Mouse (Mus musculus) midbrain, embryonic 14.5 days (tissue): ENCODE measurements around the gene Sema5a. TPM values are rescaled to one million over a fixed set of nuclear protein-coding genes. Genes with fewer than 3 reads are reported as not detected.

Source experiments
- ATAC-seq: fragments of 200-750 bp; cut with Nextera tagmentation; 2 replicates; pipeline ENCODE4 v1.8.0; 2017; ENCODE audit warnings: moderate number of reproducible peaks, moderate library complexity; ENCODE audit not compliant: low FRiP score, low TSS enrichment
- DNase-seq: peaks from one replicate; pipeline ENCODE4 v3.0.0-alpha.2; 2015
- H3K27ac ChIP-seq: fragments of 300-500 bp; sonication (generic); replicated peaks from 2 replicates; pipeline ENCODE4 v1.5.1; 2014; ENCODE audit warnings: mild to moderate bottlenecking, low read depth, low read length, moderate library complexity
- H3K27me3 ChIP-seq: fragments of 300-500 bp; sonication (generic); 2 replicates; pipeline ENCODE4 v1.6.1; 2014; ENCODE audit warnings: low read length, control low read depth, mixed read lengths; ENCODE audit not compliant: control insufficient read depth, insufficient read depth
- H3K36me3 ChIP-seq: fragments of 300-500 bp; sonication (generic); 2 replicates; pipeline ENCODE4 v1.6.1; 2014; ENCODE audit warnings: low read length, control low read depth; ENCODE audit not compliant: control insufficient read depth, insufficient read depth
- H3K4me1 ChIP-seq: fragments of 300-500 bp; sonication (generic); 2 replicates; pipeline ENCODE4 v1.6.1; 2014; ENCODE audit warnings: mild to moderate bottlenecking, antibody characterized with exemption, low read length, control low read depth; ENCODE audit not compliant: control insufficient read depth, insufficient read depth
- H3K4me2 ChIP-seq: fragments of 300-500 bp; sonication (generic); 2 replicates; pipeline ENCODE4 v1.6.1; 2014; ENCODE audit warnings: mild to moderate bottlenecking, low read length, moderate library complexity
- H3K4me3 ChIP-seq: fragments of 300-500 bp; sonication (generic); replicated peaks from 2 replicates; pipeline ENCODE4 v1.5.1; 2014; ENCODE audit warnings: low read depth, low read length
- H3K9ac ChIP-seq: fragments of 300-500 bp; sonication (generic); replicated peaks from 2 replicates; pipeline ENCODE4 v1.6.1; 2014; ENCODE audit warnings: mild to moderate bottlenecking, low read length, moderate library complexity
- H3K9me3 ChIP-seq: fragments of 300-500 bp; sonication (generic); 2 replicates; pipeline ENCODE4 v1.6.1; 2016; ENCODE audit warnings: low read length, control low read depth, mixed read lengths; ENCODE audit not compliant: control insufficient read depth
- WGBS: fragments of 180-500 bp; shearing (Covaris S2); extraction: QIAGEN DNeasy Blood & Tissue Kit; methylation state at CpG from one replicate; pipeline ENCODE4 v1.1.7; 2014; 5-methylcytosine and 5-hydroxymethylcytosine counted together
- polyA plus RNA-seq: library from polyadenylated mRNA; unstranded; fragments of >200 nt; fragmentation: Nextera tagmentation; extraction: Ambion mirVana; gene quantifications from 2 replicates; pipeline ENCODE4 v1.2.1, GENCODE M21; 2014

The Sema5a gene
- polyA plus RNA-seq, 1 experiment from 2014 or later = 6.1 TPM

GRCm38 (mm10) chr15:32597189-32597588 is 352.6 kb downstream of the Sema5a start:
- ATAC-seq (no peak), DNase-seq (peak; percentile 28)
- no peaks in the 10 kb centered on the region for H3K9me3 ChIP-seq
- H3K4me3 ChIP-seq = no peak overlapping the region
- H3K4me2 ChIP-seq = no peak overlapping the region
- 37% methylated on average over 3 of the region's 3 CpGs for WGBS
- H3K9ac ChIP-seq = no peak overlapping the region
- no peaks in the 10 kb centered on the region for H3K4me1 ChIP-seq
- peak overlapping the region; percentile 26; the same call in 1 of the 2 replicates for H3K27ac ChIP-seq
- H3K36me3 ChIP-seq = no peaks in the 10 kb centered on the region
- H3K27me3 ChIP-seq = no peaks in the 10 kb centered on the region

- H3K9me3 ChIP-seq = no peaks in the 10 kb centered on the region
- ATAC-seq (no peak), DNase-seq (no peak)
- no peak overlapping the region for H3K27ac ChIP-seq
- H3K4me3 ChIP-seq = no peak overlapping the region
- H3K4me1 ChIP-seq = no peaks in the 10 kb centered on the region
- H3K4me2 ChIP-seq = no peak overlapping the region
- H3K9ac ChIP-seq = no peak overlapping the region
- H3K27me3 ChIP-seq = no peaks in the 10 kb centered on the region
- H3K36me3 ChIP-seq = no peaks in the 10 kb centered on the region
- 93% methylated on average over 3 of the region's 3 CpGs for WGBS
Measured at GRCm38 (mm10) chr15:32607236-32607635, 362.6 kb downstream of the Sema5a start.

GRCm38 (mm10) chr15:32610776-32611175 is 366.2 kb downstream of the Sema5a start:
- Histone ChIP-seq H3K9ac (no peak overlapping the region), H3K4me2 (no peak overlapping the region), H3K27ac (no peak overlapping the region), H3K9me3 (no peaks in the 10 kb centered on the region), H3K36me3 (no peaks in the 10 kb centered on the region), H3K4me3 (no peak overlapping the region), H3K4me1 (no peaks in the 10 kb centered on the region), H3K27me3 (no peaks in the 10 kb centered on the region)
- no peak for DNase-seq
- no peak for ATAC-seq
- WGBS = 91% methylated on average over 2 of the region's 2 CpGs

GRCm38 (mm10) chr15:32611201-32611600 is 366.6 kb downstream of the Sema5a start:
- Histone ChIP-seq H3K4me1 (no peaks in the 10 kb centered on the region), H3K9me3 (no peaks in the 10 kb centered on the region), H3K36me3 (no peaks in the 10 kb centered on the region), H3K9ac (no peak overlapping the region), H3K4me2 (no peak overlapping the region), H3K27me3 (no peaks in the 10 kb centered on the region), H3K4me3 (no peak overlapping the region), H3K27ac (no peak overlapping the region)
- no peak for ATAC-seq
- DNase-seq = no peak
- 94% methylated on average over 7 of the region's 7 CpGs for whole genome bisulfite sequencing

GRCm38 (mm10) chr15:32613718-32614117 is 369.1 kb downstream of the Sema5a start:
- H3K4me2 ChIP-seq = no peak overlapping the region
- no peaks in the 10 kb centered on the region for H3K27me3 ChIP-seq
- no peak overlapping the region for H3K9ac ChIP-seq
- no peak for DNase-seq
- no peaks in the 10 kb centered on the region for H3K9me3 ChIP-seq
- no peak for ATAC-seq
- H3K27ac ChIP-seq = no peak overlapping the region
- WGBS = 95% methylated on average over 6 of the region's 6 CpGs
- H3K4me3 ChIP-seq = no peak overlapping the region
- no peaks in the 10 kb centered on the region for H3K4me1 ChIP-seq
- no peaks in the 10 kb centered on the region for H3K36me3 ChIP-seq

GRCm38 (mm10) chr15:32615773-32616172 is 371.2 kb downstream of the Sema5a start:
- no peak overlapping the region for H3K4me2 ChIP-seq
- H3K36me3 ChIP-seq = no peaks in the 10 kb centered on the region
- H3K4me3 ChIP-seq = no peak overlapping the region
- no peak overlapping the region for H3K27ac ChIP-seq
- ATAC-seq = no peak
- 93% methylated on average over 5 of the region's 5 CpGs for WGBS
- H3K4me1 ChIP-seq = no peaks in the 10 kb centered on the region
- H3K9me3 ChIP-seq = no peaks in the 10 kb centered on the region
- no peak overlapping the region for H3K9ac ChIP-seq
- DNase-seq = no peak
- no peaks in the 10 kb centered on the region for H3K27me3 ChIP-seq

GRCm38 (mm10) chr15:32619199-32619598 is 374.6 kb downstream of the Sema5a start:
- Histone ChIP-seq H3K4me1 (no peaks in the 10 kb centered on the region), H3K4me3 (no peak overlapping the region), H3K27me3 (no peaks in the 10 kb centered on the region), H3K9ac (no peak overlapping the region), H3K36me3 (no peaks in the 10 kb centered on the region), H3K27ac (no peak overlapping the region), H3K4me2 (no peak overlapping the region), H3K9me3 (no peaks in the 10 kb centered on the region)
- no peak for DNase-seq
- no peak for ATAC-seq
- 54% methylated on average over 2 of the region's 2 CpGs for WGBS

GRCm38 (mm10) chr15:32623037-32623739 is 378.6 kb downstream of the Sema5a start:
- H3K27ac ChIP-seq = no peak overlapping the region
- H3K4me3 ChIP-seq = no peak overlapping the region
- H3K9me3 ChIP-seq = no peaks in the 10 kb centered on the region
- no peaks in the 10 kb centered on the region for H3K27me3 ChIP-seq
- ATAC-seq (no peak), DNase-seq (no peak)
- no peak overlapping the region for H3K9ac ChIP-seq
- H3K36me3 ChIP-seq = no peaks in the 10 kb centered on the region
- H3K4me1 ChIP-seq = no peaks in the 10 kb centered on the region
- 83% methylated on average over 12 of the region's 12 CpGs for WGBS
- H3K4me2 ChIP-seq = no peak overlapping the region

GRCm38 (mm10) chr15:32624106-32624505 is 379.5 kb downstream of the Sema5a start:
- ATAC-seq = no peak
- 64% methylated on average over 4 of the region's 4 CpGs for WGBS

More at GRCm38 (mm10) chr15:32624106-32624505, 379.5 kb downstream of the Sema5a start:
- no peaks in the 10 kb centered on the region for H3K27me3 ChIP-seq
- no peaks in the 10 kb centered on the region for H3K36me3 ChIP-seq
- no peak for DNase-seq
- no peaks in the 10 kb centered on the region for H3K4me1 ChIP-seq
- H3K9me3 ChIP-seq = no peaks in the 10 kb centered on the region
- no peak overlapping the region for H3K4me3 ChIP-seq
- H3K9ac ChIP-seq = no peak overlapping the region
- no peak overlapping the region for H3K4me2 ChIP-seq
- H3K27ac ChIP-seq = no peak overlapping the region
